ENCODE assay signal across 31 mouse cellular contexts in the genomic region with DNA sequence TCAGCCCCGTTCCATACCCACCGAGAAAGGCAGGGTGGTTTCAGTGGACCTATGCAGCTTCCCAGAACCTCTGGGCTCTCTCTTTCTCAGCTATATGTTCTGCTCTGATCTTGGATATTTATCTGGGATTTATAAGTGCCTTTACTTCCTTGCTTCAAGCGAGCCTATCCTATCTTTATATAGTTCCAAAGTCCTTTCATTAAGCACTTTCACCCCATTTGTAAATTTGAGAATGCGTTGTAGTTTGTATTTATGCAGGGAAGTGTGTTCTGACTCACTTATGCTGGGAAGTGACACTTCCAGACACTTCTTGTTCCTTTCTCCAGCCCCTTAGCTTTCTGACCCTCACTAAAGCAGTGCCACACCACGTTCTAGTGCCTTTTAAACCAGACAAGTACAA. TPM values are rescaled to one million over a fixed set of nuclear protein-coding genes. Genes with fewer than 3 reads are reported as not detected.
DNase-seq lines count a peak whose midpoint lies in the region; ATAC-seq and TF ChIP-seq lines count a peak whose summit lies in the region.
"Had no signal": no experiment of that assay in that cellular context is flagged by ENCODE, and none has a peak within 500 bp of the region (broad histone marks: within the 10 kb centered on the region; RNA-seq: fewer than 3 reads in every experiment).

Ms4a12 (minus strand) TSS at position 101 of the 400 bp plus-strand sequence.

- H3K4me3 ChIP-seq in stomach, postnatal 0 days (ENCODE audit: low read depth, low read length), result no peak within 1 kb of the TSS
- H3K4me3 ChIP-seq: forebrain, embryonic 10.5 days; forebrain, embryonic 13.5 days; hindbrain, embryonic 10.5 days; hindbrain, embryonic 13.5 days had no signal

- intact Hi-C loops in heart, postnatal 10 days (cut with DNase I), result no loop called here

- TF ChIP-seq EP300 in stomach, postnatal 0 days (optimal IDR thresholded peaks at IDR 0.05), result no peak

- H3K4me1 ChIP-seq in stomach, postnatal 0 days (replicated peaks; ENCODE audit: control insufficient read depth, insufficient read depth), result no peaks in the 10 kb centered on the region
- H3K4me1 ChIP-seq: forebrain, embryonic 10.5 days; forebrain, embryonic 13.5 days; hindbrain, embryonic 10.5 days; hindbrain, embryonic 13.5 days had no signal

- no peaks in the 10 kb centered on the region for H3K9me3 ChIP-seq in stomach, postnatal 0 days (ENCODE audit: control insufficient read depth, low read length)
- H3K9me3 ChIP-seq: forebrain, embryonic 10.5 days; forebrain, embryonic 13.5 days; G1E; hindbrain, embryonic 10.5 days; hindbrain, embryonic 13.5 days had no signal

- H3K36me3 ChIP-seq in stomach, postnatal 0 days (ENCODE audit: control insufficient read depth, insufficient read depth, low read length), result no peaks in the 10 kb centered on the region
- H3K36me3 ChIP-seq: forebrain, embryonic 10.5 days; G1E; hindbrain, embryonic 10.5 days; hindbrain, embryonic 13.5 days had no signal

- H3K9ac ChIP-seq in stomach, postnatal 0 days (ENCODE audit: low read length), result no peak within 1 kb of the TSS
- H3K9ac ChIP-seq: forebrain, embryonic 13.5 days; hindbrain, embryonic 13.5 days had no signal

- peak; percentile 48; the same call in 1 of the 2 replicates for ATAC-seq in stomach, postnatal 0 days (ENCODE audit: low FRiP score, low TSS enrichment)
- ATAC-seq: forebrain, embryonic 13.5 days; forebrain, embryonic 16.5 days; hindbrain, embryonic 16.5 days; Patski had no signal

- no peak within 1 kb of the TSS for H3K4me2 ChIP-seq in stomach, postnatal 0 days (replicated peaks; ENCODE audit: low read depth)
- H3K4me2 ChIP-seq: forebrain, embryonic 13.5 days; heart, embryonic 11.5 days; hindbrain, embryonic 13.5 days had no signal

- no peaks in the 10 kb centered on the region for H3K27me3 ChIP-seq in stomach, postnatal 0 days (ENCODE audit: control insufficient read depth, insufficient read depth, low read length)
- H3K27me3 ChIP-seq: forebrain, embryonic 13.5 days; hindbrain, embryonic 13.5 days had no signal

- peak within 1 kb of the TSS; percentile 19; the same call in 1 of the 2 replicates for H3K27ac ChIP-seq in stomach, postnatal 0 days (replicated peaks)
- H3K27ac ChIP-seq: forebrain, embryonic 10.5 days; forebrain, embryonic 13.5 days; hindbrain, embryonic 10.5 days; hindbrain, embryonic 13.5 days had no signal

- WGBS in large intestine, adult 2 months, result 23% methylated on average over 5 of the region's 5 CpGs
- WGBS in stomach, postnatal 0 days, result 56% methylated on average over 5 of the region's 5 CpGs

- peak; percentile 77 for DNase-seq in heart, adult 11 months
- no peak for DNase-seq in heart, postnatal 10 days
- peak; percentile 70 for DNase-seq in large intestine, adult 2 months (ENCODE audit: low read depth, low spot score)
- no peak for DNase-seq in stomach, postnatal 0 days (ENCODE audit: low spot score)
- DNase-seq in yolk sac, embryonic 10.5 days (ENCODE audit: low spot score), result no peak
- no peak for DNase-seq in right cerebral cortex, adult 2 months (ENCODE audit: low spot score in 2 of 2)
- DNase-seq: adrenal gland, postnatal 10 days; adrenal gland, postnatal 36 days; cerebellum, adult 18-20 months; cerebellum, adult 9-10 months; cerebellum, postnatal 14 days; gastrocnemius, postnatal 10 days; gastrocnemius, postnatal 36 days; heart, postnatal 36 days had no signal

- TF ChIP-seq CTCF in stomach, postnatal 0 days (IDR thresholded peaks at IDR 0.05; ENCODE audit: low read depth), result no peak

RNA-seq across cellular contexts. Expression of gene Ms4a12, which starts in this region (rescaled TPM):
- total RNA-seq in heart, postnatal 10 days (2021), result not detected
- 21.1 and 22.5 TPM in 2 replicates for polyA plus RNA-seq in large intestine, adult 2 months (2012; rRNA removed)
- polyA plus RNA-seq in stomach, postnatal 0 days (2015; fragmentation: Nextera tagmentation; extraction: Ambion mirVana), result 0.51 and 0.73 TPM in 2 replicates
- total RNA-seq: adrenal gland, adult 18-20 months; adrenal gland, postnatal 10 days; adrenal gland, postnatal 36 days; gastrocnemius, adult 18-20 months; gastrocnemius, postnatal 10 days; gastrocnemius, postnatal 36 days; granulocyte monocyte progenitor cell, adult 5-6 weeks; heart, adult 8-10 months; heart, postnatal 36 days had no signal
- polyA plus RNA-seq: embryonic facial prominence, embryonic 11.5 days; embryonic facial prominence, embryonic 14.5 days; forebrain, embryonic 10.5 days; forebrain, embryonic 13.5 days; forebrain, embryonic 16.5 days; G1E; heart, embryonic 11.5 days; heart, embryonic 14.5 days; heart, postnatal 0 days; hindbrain, embryonic 10.5 days; hindbrain, embryonic 13.5 days; hindbrain, embryonic 16.5 days; Patski had no signal

Comparison
In these comparisons a context has a peak if more than half of its experiments do, and no peak if none do; other contexts are left out.
1. RNA of gene Ms4a12 (polyA plus RNA-seq): 21.1 to 22.5 TPM in large intestine, adult 2 months; 0.51 to 0.73 TPM in stomach, postnatal 0 days; every median in the first group is over 10 times any median in the second.
2. DNase-seq: peak in heart, adult 11 months (single experiment) and large intestine, adult 2 months (single experiment); none in heart, postnatal 10 days (0 of 2), stomach, postnatal 0 days (single experiment), yolk sac, embryonic 10.5 days (single experiment) and right cerebral cortex, adult 2 months (0 of 2).
3. Peak in ATAC-seq and H3K27ac ChIP-seq in stomach, postnatal 0 days; RNA of the gene not detected or under 1 TPM.